Mouse (Mus musculus): ENCODE measurements at regions not wholly inside any gene's neighbourhood (a gene's known extent, or its start where the extent isn't known, plus 50 kb on each side); places are given as distances from the start of the nearest gene placed in this dataset.

DNA sequence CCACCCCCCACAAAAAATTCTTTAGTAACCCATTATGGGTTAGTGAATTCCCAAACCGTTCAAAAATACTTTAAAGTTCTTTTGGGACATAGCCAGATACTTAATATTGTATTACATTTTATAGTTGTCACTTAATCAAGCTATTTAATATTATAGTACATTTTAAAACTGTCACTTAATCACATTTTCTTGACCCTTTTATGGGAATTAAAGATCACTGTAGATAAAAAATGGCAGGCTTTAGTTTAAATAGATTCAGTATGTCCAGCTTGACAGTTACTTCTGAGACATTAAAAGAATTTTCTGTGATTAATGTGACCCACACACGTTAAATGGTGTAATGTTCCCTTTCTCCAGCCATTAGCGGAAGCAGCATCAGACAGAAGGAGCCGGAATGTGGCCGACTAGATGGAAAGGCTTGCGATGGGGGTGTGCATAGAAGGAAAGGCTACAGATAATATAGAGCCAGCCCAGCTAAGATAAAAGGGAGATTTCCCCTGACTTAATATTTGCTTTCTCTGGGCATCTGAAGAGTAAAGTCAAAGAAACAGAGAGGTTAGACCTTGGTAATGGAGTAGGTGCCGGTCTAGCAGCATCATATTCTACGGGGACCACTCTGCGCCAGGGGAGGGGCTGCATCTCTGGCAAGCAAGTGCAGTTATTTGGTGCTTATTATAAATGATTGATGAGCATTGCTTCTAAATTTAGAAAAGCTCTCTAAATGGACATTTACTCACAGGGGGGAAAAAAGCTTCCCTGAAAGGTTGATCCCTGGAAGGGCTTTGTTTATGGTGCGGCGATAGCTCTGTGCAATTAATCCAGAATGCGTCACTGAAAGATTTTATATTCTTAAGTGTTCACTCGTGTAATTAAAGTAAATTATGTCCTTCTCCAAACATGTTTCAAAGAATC lies 331.8 kb upstream of the Meis1 start:
- 53% methylated on average over 13 of the region's 13 CpGs for WGBS
- Histone ChIP-seq H3K9me3 (ENCODE audit: control insufficient read depth) (no peaks in the 10 kb centered on the region), H3K27ac (ENCODE audit: low read depth, low read length) (no peak overlapping the region), H3K27me3 (replicated peaks; ENCODE audit: control insufficient read depth, insufficient read depth, low read length) (no peaks in the 10 kb centered on the region), H3K4me2 (replicated peaks; ENCODE audit: low read depth) (peak overlapping the region; percentile 21), H3K4me3 (ENCODE audit: low read depth, low read length) (no peak overlapping the region), H3K9ac (ENCODE audit: low read depth, low read length) (no peak overlapping the region), H3K4me1 (replicated peaks; ENCODE audit: control insufficient read depth, insufficient read depth, low read length) (no peaks in the 10 kb centered on the region), H3K36me3 (ENCODE audit: control insufficient read depth, insufficient read depth) (no peaks in the 10 kb centered on the region)
- TF ChIP-seq CTCF (IDR thresholded peaks at IDR 0.05; ENCODE audit: low read depth): no peak
- ATAC-seq: no peak

DNA sequence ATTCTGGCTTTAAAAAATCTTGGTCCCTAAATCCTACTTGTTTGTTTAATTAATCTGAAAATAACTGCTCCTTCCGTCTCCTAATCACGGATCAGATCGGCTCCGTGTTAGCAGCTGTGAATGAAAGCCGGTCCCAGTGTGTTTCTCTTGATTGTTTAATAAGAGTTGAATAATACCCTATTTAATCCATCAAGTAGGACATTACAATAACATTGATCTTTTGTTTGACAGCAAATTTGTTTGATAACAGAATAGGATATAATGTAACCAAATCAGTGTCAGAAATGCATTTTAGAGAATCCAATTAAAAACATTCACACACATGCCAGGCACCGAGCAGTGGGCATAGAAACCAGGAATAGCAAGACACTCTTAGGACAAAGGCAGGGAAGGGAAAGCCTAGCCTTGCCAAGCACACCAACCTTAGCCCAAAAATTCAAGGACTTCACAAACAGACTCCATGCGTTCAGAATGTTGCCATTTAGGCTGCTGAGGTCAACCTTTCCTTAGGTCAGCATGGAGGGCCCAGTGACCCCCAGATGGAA lies 332.5 kb upstream of the Meis1 start:
- Histone ChIP-seq H3K9ac (ENCODE audit: low read depth, low read length) (no peak overlapping the region), H3K36me3 (ENCODE audit: control insufficient read depth, insufficient read depth) (no peaks in the 10 kb centered on the region), H3K9me3 (ENCODE audit: control insufficient read depth) (no peaks in the 10 kb centered on the region), H3K4me1 (replicated peaks; ENCODE audit: control insufficient read depth, insufficient read depth, low read length) (no peaks in the 10 kb centered on the region), H3K4me2 (replicated peaks; ENCODE audit: low read depth) (no peak overlapping the region), H3K27ac (ENCODE audit: low read depth, low read length) (no peak overlapping the region), H3K4me3 (ENCODE audit: low read depth, low read length) (no peak overlapping the region), H3K27me3 (replicated peaks; ENCODE audit: control insufficient read depth, insufficient read depth, low read length) (no peaks in the 10 kb centered on the region)
- no peak for TF ChIP-seq CTCF (IDR thresholded peaks at IDR 0.05; ENCODE audit: low read depth)
- 51% methylated on average over 7 of the region's 7 CpGs for WGBS
- no peak for ATAC-seq

DNA sequence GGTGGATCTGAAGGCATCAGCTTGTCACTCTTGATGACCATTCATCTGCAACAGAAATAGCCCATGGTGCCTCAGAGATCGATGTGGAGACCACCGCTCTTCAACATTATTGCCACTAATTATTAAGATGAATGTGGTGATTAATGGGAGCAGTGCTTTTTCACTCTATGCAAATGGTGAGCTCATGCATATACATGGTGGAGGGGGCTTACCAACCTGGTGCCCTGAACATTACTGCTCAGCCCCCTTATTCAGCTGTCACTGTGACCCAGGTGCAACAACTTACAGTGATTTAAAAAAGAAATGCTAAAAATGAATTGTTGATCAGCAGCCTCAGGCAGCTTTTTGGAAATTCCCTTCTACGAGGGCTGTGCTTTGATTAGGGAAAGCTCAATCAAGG lies 334.9 kb upstream of the Meis1 start:
- Histone ChIP-seq H3K4me3 (ENCODE audit: low read depth, low read length) (no peak overlapping the region), H3K9me3 (ENCODE audit: control insufficient read depth) (no peaks in the 10 kb centered on the region), H3K4me2 (replicated peaks; ENCODE audit: low read depth) (no peak overlapping the region), H3K27ac (ENCODE audit: low read depth, low read length) (no peak overlapping the region), H3K27me3 (replicated peaks; ENCODE audit: control insufficient read depth, insufficient read depth, low read length) (no peaks in the 10 kb centered on the region), H3K9ac (ENCODE audit: low read depth, low read length) (no peak overlapping the region), H3K4me1 (replicated peaks; ENCODE audit: control insufficient read depth, insufficient read depth, low read length) (no peaks in the 10 kb centered on the region), H3K36me3 (ENCODE audit: control insufficient read depth, insufficient read depth) (no peaks in the 10 kb centered on the region)
- ATAC-seq: no peak
- TF ChIP-seq CTCF (IDR thresholded peaks at IDR 0.05; ENCODE audit: low read depth): no peak
- WGBS: 95% methylated on average over 3 of the region's 3 CpGs

DNA sequence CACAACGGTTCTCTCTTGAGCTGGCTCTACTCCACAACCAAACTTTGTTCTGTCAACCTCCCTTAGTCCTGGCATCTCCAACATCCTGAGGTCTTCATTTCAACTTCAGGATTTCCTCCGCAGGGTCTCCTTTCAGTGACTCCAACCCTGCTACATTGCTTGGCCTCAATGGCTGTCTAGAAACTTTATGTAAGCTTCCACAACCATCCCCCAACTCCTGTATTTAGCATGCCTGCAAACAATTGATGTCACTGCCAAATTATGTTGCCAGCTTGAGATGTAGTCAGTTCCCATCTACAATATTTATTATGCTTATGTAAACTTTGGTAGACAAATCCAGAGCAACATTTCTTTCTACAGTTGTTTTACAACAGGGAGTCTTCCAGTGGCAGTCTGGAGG lies 336.4 kb upstream of the Meis1 start:
- no peak overlapping the region for H3K27ac ChIP-seq (ENCODE audit: low read depth, low read length)
- no peak overlapping the region for H3K9ac ChIP-seq (ENCODE audit: low read depth, low read length)
- WGBS: 64% methylated on average over 2 of the region's 2 CpGs
- H3K9me3 ChIP-seq (ENCODE audit: control insufficient read depth): no peaks in the 10 kb centered on the region
- no peaks in the 10 kb centered on the region for H3K4me1 ChIP-seq (replicated peaks; ENCODE audit: control insufficient read depth, insufficient read depth, low read length)
- TF ChIP-seq CTCF (IDR thresholded peaks at IDR 0.05; ENCODE audit: low read depth): no peak
- no peaks in the 10 kb centered on the region for H3K36me3 ChIP-seq (ENCODE audit: control insufficient read depth, insufficient read depth)
- H3K4me2 ChIP-seq (replicated peaks; ENCODE audit: low read depth): no peak overlapping the region
- ATAC-seq: no peak
- no peaks in the 10 kb centered on the region for H3K27me3 ChIP-seq (replicated peaks; ENCODE audit: control insufficient read depth, insufficient read depth, low read length)
- no peak overlapping the region for H3K4me3 ChIP-seq (ENCODE audit: low read depth, low read length)

DNA sequence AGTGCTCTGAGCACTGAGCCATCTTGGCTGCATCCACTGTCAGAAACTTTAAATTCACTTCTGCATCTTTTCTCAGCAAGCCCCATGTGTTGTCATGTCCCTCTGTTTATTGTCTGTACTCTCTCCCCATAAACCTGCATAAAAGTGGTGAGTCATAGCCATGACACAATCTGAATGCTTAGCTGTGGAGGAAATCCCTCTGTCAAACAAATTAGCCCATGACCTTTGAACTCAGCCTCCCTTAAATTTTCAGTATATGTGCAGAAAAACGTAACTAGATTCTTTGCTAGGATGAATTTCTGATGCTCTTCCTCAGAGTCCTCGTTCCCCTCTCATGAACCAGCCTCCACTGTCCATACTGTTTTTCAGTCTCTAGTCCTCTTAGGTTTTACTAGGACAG lies 337.4 kb upstream of the Meis1 start:
- Histone ChIP-seq H3K36me3 (ENCODE audit: control insufficient read depth, insufficient read depth) (no peaks in the 10 kb centered on the region), H3K4me3 (ENCODE audit: low read depth, low read length) (no peak overlapping the region), H3K9ac (ENCODE audit: low read depth, low read length) (no peak overlapping the region), H3K27ac (ENCODE audit: low read depth, low read length) (no peak overlapping the region), H3K27me3 (replicated peaks; ENCODE audit: control insufficient read depth, insufficient read depth, low read length) (no peaks in the 10 kb centered on the region), H3K4me2 (replicated peaks; ENCODE audit: low read depth) (no peak overlapping the region), H3K9me3 (ENCODE audit: control insufficient read depth) (no peaks in the 10 kb centered on the region), H3K4me1 (replicated peaks; ENCODE audit: control insufficient read depth, insufficient read depth, low read length) (no peaks in the 10 kb centered on the region)
- no peak for ATAC-seq
- TF ChIP-seq CTCF (IDR thresholded peaks at IDR 0.05; ENCODE audit: low read depth): no peak
- WGBS: 42% methylated on average over 2 of the region's 2 CpGs

DNA sequence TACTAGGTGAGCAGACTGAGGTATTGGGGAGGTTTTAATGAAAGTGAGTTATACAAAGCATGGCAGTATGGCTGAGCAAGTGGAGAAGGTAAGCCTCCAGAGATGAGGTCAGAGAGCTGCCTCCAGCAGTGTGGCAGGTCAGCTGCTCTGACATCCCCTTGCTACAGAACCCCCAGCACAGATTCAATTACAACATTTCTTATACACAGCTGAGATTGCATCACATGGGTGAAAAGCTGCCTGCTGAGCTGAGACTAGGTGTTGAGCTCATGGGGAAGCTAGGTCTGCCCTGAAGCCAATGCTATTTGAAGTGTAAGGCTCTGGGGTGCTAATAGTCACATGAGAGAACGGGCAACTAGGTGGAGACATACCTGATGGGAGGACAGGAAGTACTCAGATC lies 350.4 kb upstream of the Meis1 start:
- Histone ChIP-seq H3K4me3 (ENCODE audit: low read depth, low read length) (no peak overlapping the region), H3K9me3 (ENCODE audit: control insufficient read depth) (no peaks in the 10 kb centered on the region), H3K9ac (ENCODE audit: low read depth, low read length) (no peak overlapping the region), H3K27me3 (replicated peaks; ENCODE audit: control insufficient read depth, insufficient read depth, low read length) (no peaks in the 10 kb centered on the region), H3K4me1 (replicated peaks; ENCODE audit: control insufficient read depth, insufficient read depth, low read length) (no peaks in the 10 kb centered on the region), H3K36me3 (ENCODE audit: control insufficient read depth, insufficient read depth) (no peaks in the 10 kb centered on the region), H3K4me2 (replicated peaks; ENCODE audit: low read depth) (no peak overlapping the region), H3K27ac (ENCODE audit: low read depth, low read length) (no peak overlapping the region)
- WGBS: 45% methylated on average over 1 of the region's 1 CpGs
- ATAC-seq: no peak
- no peak for TF ChIP-seq CTCF (IDR thresholded peaks at IDR 0.05; ENCODE audit: low read depth)
